Mouse (Mus musculus) midbrain, embryonic 14.5 days (tissue): ENCODE results near the gene Ankrd13a. TPM values are rescaled to one million over a fixed set of nuclear protein-coding genes. Genes with fewer than 3 reads are reported as not detected.
A peak's percentile ranks its signal among the peaks of the same experiment; 100 is the strongest.

Experiments
- ATAC-seq: fragments of 200-750 bp; cut with Nextera tagmentation; 2 replicates; pipeline ENCODE4 v1.8.0; 2017; ENCODE audit warnings: moderate number of reproducible peaks, moderate library complexity; ENCODE audit not compliant: low FRiP score, low TSS enrichment
- DNase-seq: peaks from one replicate; pipeline ENCODE4 v3.0.0-alpha.2; 2015
- H3K27ac ChIP-seq: fragments of 300-500 bp; sonication (generic); replicated peaks from 2 replicates; pipeline ENCODE4 v1.5.1; 2014; ENCODE audit warnings: mild to moderate bottlenecking, low read depth, low read length, moderate library complexity
- H3K27me3 ChIP-seq: fragments of 300-500 bp; sonication (generic); 2 replicates; pipeline ENCODE4 v1.6.1; 2014; ENCODE audit warnings: low read length, control low read depth, mixed read lengths; ENCODE audit not compliant: control insufficient read depth, insufficient read depth
- H3K36me3 ChIP-seq: fragments of 300-500 bp; sonication (generic); 2 replicates; pipeline ENCODE4 v1.6.1; 2014; ENCODE audit warnings: low read length, control low read depth; ENCODE audit not compliant: control insufficient read depth, insufficient read depth
- H3K4me1 ChIP-seq: fragments of 300-500 bp; sonication (generic); 2 replicates; pipeline ENCODE4 v1.6.1; 2014; ENCODE audit warnings: mild to moderate bottlenecking, antibody characterized with exemption, low read length, control low read depth; ENCODE audit not compliant: control insufficient read depth, insufficient read depth
- H3K4me2 ChIP-seq: fragments of 300-500 bp; sonication (generic); 2 replicates; pipeline ENCODE4 v1.6.1; 2014; ENCODE audit warnings: mild to moderate bottlenecking, low read length, moderate library complexity
- H3K4me3 ChIP-seq: fragments of 300-500 bp; sonication (generic); replicated peaks from 2 replicates; pipeline ENCODE4 v1.5.1; 2014; ENCODE audit warnings: low read depth, low read length
- H3K9ac ChIP-seq: fragments of 300-500 bp; sonication (generic); replicated peaks from 2 replicates; pipeline ENCODE4 v1.6.1; 2014; ENCODE audit warnings: mild to moderate bottlenecking, low read length, moderate library complexity
- H3K9me3 ChIP-seq: fragments of 300-500 bp; sonication (generic); 2 replicates; pipeline ENCODE4 v1.6.1; 2016; ENCODE audit warnings: low read length, control low read depth, mixed read lengths; ENCODE audit not compliant: control insufficient read depth
- WGBS: fragments of 180-500 bp; shearing (Covaris S2); extraction: QIAGEN DNeasy Blood & Tissue Kit; methylation state at CpG from one replicate; pipeline ENCODE4 v1.1.7; 2014; 5-methylcytosine and 5-hydroxymethylcytosine counted together
- polyA plus RNA-seq: library from polyadenylated mRNA; unstranded; fragments of >200 nt; fragmentation: Nextera tagmentation; extraction: Ambion mirVana; gene quantifications from 2 replicates; pipeline ENCODE4 v1.2.1, GENCODE M21; 2014

The Ankrd13a gene
- polyA plus RNA-seq, 1 experiment from 2014 or later: 48.5 TPM

- Histone ChIP-seq H3K4me1 (no peaks in the 10 kb centered on the region), H3K9ac (no peak overlapping the region), H3K9me3 (no peaks in the 10 kb centered on the region), H3K4me2 (no peak overlapping the region), H3K4me3 (no peak overlapping the region), H3K27me3 (no peaks in the 10 kb centered on the region), H3K27ac (no peak overlapping the region), H3K36me3 (peaks cover 79% of the 10 kb centered on the region)
- no peak for ATAC-seq
- WGBS: 86% methylated on average over 12 of the region's 12 CpGs
- DNase-seq: no peak
Observed at GRCm38 (mm10) chr5:114753384-114753783, 21.1 kb upstream of the Ankrd13a start.

GRCm38 (mm10) chr5:114759536-114760090 is 14.9 kb upstream of the Ankrd13a start:
- 93% methylated on average over 5 of the region's 5 CpGs for WGBS
- ATAC-seq: no peak
- no peak for DNase-seq
- no peaks in the 10 kb centered on the region for H3K4me1 ChIP-seq
- no peaks in the 10 kb centered on the region for H3K27me3 ChIP-seq
- no peaks in the 10 kb centered on the region for H3K9me3 ChIP-seq
- peaks cover 78% of the 10 kb centered on the region for H3K36me3 ChIP-seq
- no peak overlapping the region for H3K27ac ChIP-seq
- H3K4me3 ChIP-seq: no peak overlapping the region
- H3K4me2 ChIP-seq: no peak overlapping the region
- no peak overlapping the region for H3K9ac ChIP-seq

- DNase-seq (no peak), ATAC-seq (no peak)
- Histone ChIP-seq H3K27me3 (no peaks in the 10 kb centered on the region), H3K4me1 (no peaks in the 10 kb centered on the region), H3K9me3 (no peaks in the 10 kb centered on the region), H3K9ac (no peak overlapping the region), H3K36me3 (peaks cover 71% of the 10 kb centered on the region), H3K4me2 (no peak overlapping the region), H3K4me3 (no peak overlapping the region), H3K27ac (no peak overlapping the region)
- WGBS: 91% methylated on average over 8 of the region's 8 CpGs
Observed at GRCm38 (mm10) chr5:114761980-114762379, 12.5 kb upstream of the Ankrd13a start.

- no peak for DNase-seq
- Histone ChIP-seq H3K9ac (no peak overlapping the region), H3K4me2 (no peak overlapping the region), H3K9me3 (no peaks in the 10 kb centered on the region), H3K27me3 (no peaks in the 10 kb centered on the region), H3K4me3 (no peak overlapping the region), H3K36me3 (peaks cover 53% of the 10 kb centered on the region), H3K27ac (no peak overlapping the region), H3K4me1 (no peaks in the 10 kb centered on the region)
- WGBS: 90% methylated on average over 18 of the region's 18 CpGs
- ATAC-seq: no peak
Observed at GRCm38 (mm10) chr5:114764812-114765735, 9.4 kb upstream of the Ankrd13a start.

- Histone ChIP-seq H3K27me3 (no peaks in the 10 kb centered on the region), H3K9me3 (no peaks in the 10 kb centered on the region), H3K9ac (no peak overlapping the region), H3K4me1 (peaks cover 2% of the 10 kb centered on the region), H3K36me3 (peaks cover 41% of the 10 kb centered on the region), H3K4me3 (no peak overlapping the region), H3K4me2 (no peak overlapping the region), H3K27ac (no peak overlapping the region)
- ATAC-seq (no peak), DNase-seq (no peak)
- WGBS: 94% methylated on average over 8 of the region's 8 CpGs
Observed at GRCm38 (mm10) chr5:114766686-114767085, 7.8 kb upstream of the Ankrd13a start.

GRCm38 (mm10) chr5:114767185-114767584 is 7.3 kb upstream of the Ankrd13a start:
- no peak overlapping the region for H3K27ac ChIP-seq
- H3K4me2 ChIP-seq: no peak overlapping the region
- ATAC-seq: no peak
- no peaks in the 10 kb centered on the region for H3K27me3 ChIP-seq
- H3K36me3 ChIP-seq: peaks cover 36% of the 10 kb centered on the region
- no peaks in the 10 kb centered on the region for H3K9me3 ChIP-seq
- DNase-seq: no peak
- H3K4me3 ChIP-seq: no peak overlapping the region
- WGBS: 91% methylated on average over 7 of the region's 7 CpGs
- H3K9ac ChIP-seq: no peak overlapping the region
- H3K4me1 ChIP-seq: peaks cover 7% of the 10 kb centered on the region

- Histone ChIP-seq H3K36me3 (peaks cover 11% of the 10 kb centered on the region), H3K27me3 (no peaks in the 10 kb centered on the region), H3K4me3 (no peak overlapping the region), H3K9me3 (no peaks in the 10 kb centered on the region), H3K9ac (peak overlapping the region; percentile 20; the same call in 1 of the 2 replicates), H3K4me1 (peaks cover 9% of the 10 kb centered on the region), H3K4me2 (no peak overlapping the region), H3K27ac (no peak overlapping the region)
- no peak for ATAC-seq
- 93% methylated on average over 8 of the region's 8 CpGs for WGBS
- DNase-seq: no peak
Observed at GRCm38 (mm10) chr5:114769786-114770185, 4.7 kb upstream of the Ankrd13a start.

- 86% methylated on average over 8 of the region's 8 CpGs for WGBS
- Histone ChIP-seq H3K27ac (no peak overlapping the region), H3K36me3 (no peaks in the 10 kb centered on the region), H3K4me1 (peaks cover 22% of the 10 kb centered on the region), H3K9me3 (no peaks in the 10 kb centered on the region), H3K4me2 (peak overlapping the region; percentile 94), H3K9ac (no peak overlapping the region), H3K4me3 (peak overlapping the region; percentile 97), H3K27me3 (no peaks in the 10 kb centered on the region)
- DNase-seq: no peak
- ATAC-seq: no peak
Observed at GRCm38 (mm10) chr5:114771796-114772195, 2.7 kb upstream of the Ankrd13a start.
